Mouse (Mus musculus): ENCODE data around the gene Crebbp.

GRCm38 (mm10) chr16:4053811-4054210 is 160.0 kb downstream of the Crebbp start:
- TF ChIP-seq CTCF (IDR thresholded peaks at IDR 0.05; ENCODE audit: borderline replicate concordance, extremely low read depth, insufficient read depth, insufficient read length) (no peak), POLR2A (IDR thresholded peaks at IDR 0.05; ENCODE audit: borderline replicate concordance, extremely low read depth, insufficient read depth, insufficient read length, poor library complexity, severe bottlenecking) (no peak)
